Mouse (Mus musculus): ENCODE measurements around the gene Opcml. TPM values are rescaled to one million over a fixed set of nuclear protein-coding genes. Genes with fewer than 3 reads are reported as not detected.

The Opcml gene
- total and polyA plus RNA-seq, 3 experiments = 0.94 to 1.3 (median 1.2) TPM

DNA sequence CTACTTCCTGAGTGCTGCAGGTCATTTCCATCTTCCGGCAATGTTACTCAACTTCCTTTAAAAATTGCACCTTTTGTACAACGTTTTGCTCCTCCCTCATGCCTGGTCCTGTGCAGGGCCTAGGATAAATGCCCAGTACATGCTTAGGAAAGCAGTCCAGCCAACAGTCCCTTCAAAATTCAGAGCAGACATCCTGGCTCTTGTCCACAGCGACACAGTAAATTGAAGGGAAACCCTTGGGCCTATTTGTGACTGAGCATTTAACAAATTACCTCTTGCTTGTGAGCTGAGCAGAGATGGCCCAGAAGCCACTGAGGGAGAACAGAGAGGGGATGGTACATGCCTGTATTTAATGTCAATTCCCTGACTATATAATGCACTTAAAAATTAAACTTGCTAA is 567.4 kb downstream of the Opcml start:
- intact Hi-C loops (cut with DNase I) = no loop called here
- Histone ChIP-seq H3K36me3 (ENCODE audit: control insufficient read depth, insufficient read depth, low read length) (no peaks in the 10 kb centered on the region), H3K4me1 (ENCODE audit: control insufficient read depth, insufficient read depth, low read length) (no peaks in the 10 kb centered on the region), H3K4me3 (no peak overlapping the region), H3K79me2 (replicated peaks; ENCODE audit: control insufficient read depth, insufficient read depth, low read length) (no peaks in the 10 kb centered on the region), H3K27me3 (ENCODE audit: control insufficient read depth, insufficient read depth, low read length) (no peaks in the 10 kb centered on the region), H3K9ac (ENCODE audit: low read depth, low read length) (no peak overlapping the region), H3K27ac (no peak overlapping the region)
- no peak for TF ChIP-seq CTCF (IDR thresholded peaks at IDR 0.05)
- TF ChIP-seq POLR2A (IDR thresholded peaks at IDR 0.05; ENCODE audit: insufficient read depth, low read depth, low read length) = no peak
- TF ChIP-seq EP300 (IDR thresholded peaks at IDR 0.05; ENCODE audit: insufficient read depth, low read depth, low read length) = no peak
- WGBS = 56% methylated on average over 3 of the region's 3 CpGs
- DNase-seq = no peak

- intact Hi-C loops (cut with DNase I) = no loop called here
Measured at GRCm38 (mm10) chr9:28360691-28361090, 570.1 kb downstream of the Opcml start.

DNA sequence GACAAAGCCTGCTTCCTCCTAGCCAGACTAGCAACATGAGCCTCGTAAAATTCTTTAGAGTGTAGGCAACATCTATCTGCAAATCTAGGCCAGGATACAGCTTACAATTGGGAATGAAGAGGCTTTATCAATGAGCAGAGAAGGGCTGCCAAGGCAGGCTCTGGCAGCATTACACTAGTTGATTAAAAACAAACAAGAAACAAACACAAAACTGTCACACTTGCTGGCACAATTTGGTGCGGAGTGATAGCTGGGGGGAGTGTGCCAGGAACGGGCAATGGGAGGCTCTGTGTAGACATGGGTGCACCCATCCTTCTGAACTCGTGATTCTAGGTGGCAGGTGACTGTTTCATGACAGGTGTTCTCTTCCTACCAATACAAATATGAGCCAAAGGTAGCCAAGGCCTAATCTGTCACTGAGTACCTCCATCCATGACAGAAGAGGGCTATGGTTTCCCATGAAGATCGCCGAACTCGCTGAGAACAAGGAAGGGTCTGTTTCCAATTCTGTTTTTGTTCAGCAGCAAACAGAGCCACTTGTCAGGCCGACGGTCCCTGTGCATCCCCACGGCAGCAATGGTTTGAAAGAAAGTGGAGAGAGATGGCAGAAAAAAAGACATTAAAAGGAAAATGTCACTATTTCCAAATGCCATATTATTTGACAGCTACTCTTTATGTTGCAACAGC is 574.0 kb downstream of the Opcml start:
- H3K4me3 ChIP-seq = no peak overlapping the region
- 75% methylated on average over 10 of the region's 10 CpGs for whole genome bisulfite sequencing
- no peaks in the 10 kb centered on the region for H3K36me3 ChIP-seq (ENCODE audit: control insufficient read depth, insufficient read depth, low read length)
- TF ChIP-seq EP300 (IDR thresholded peaks at IDR 0.05; ENCODE audit: insufficient read depth, low read depth, low read length) = no peak
- TF ChIP-seq POLR2A (IDR thresholded peaks at IDR 0.05; ENCODE audit: insufficient read depth, low read depth, low read length) = no peak
- no peak for TF ChIP-seq CTCF (IDR thresholded peaks at IDR 0.05)
- H3K9ac ChIP-seq (ENCODE audit: low read depth, low read length) = no peak overlapping the region
- no peak for DNase-seq
- H3K4me1 ChIP-seq (ENCODE audit: control insufficient read depth, insufficient read depth, low read length) = no peaks in the 10 kb centered on the region
- H3K27me3 ChIP-seq (ENCODE audit: control insufficient read depth, insufficient read depth, low read length) = no peaks in the 10 kb centered on the region
- intact Hi-C loops (cut with DNase I) = no loop called here
- H3K27ac ChIP-seq = no peak overlapping the region
- no peaks in the 10 kb centered on the region for H3K79me2 ChIP-seq (replicated peaks; ENCODE audit: control insufficient read depth, insufficient read depth, low read length)

More at GRCm38 (mm10) chr9:28360691-28361090, 570.1 kb downstream of the Opcml start:
- H3K4me3 ChIP-seq = no peak overlapping the region
- 82% methylated on average over 2 of the region's 2 CpGs for WGBS
- TF ChIP-seq POLR2A (IDR thresholded peaks at IDR 0.05; ENCODE audit: insufficient read depth, low read depth, low read length) (no peak), CTCF (IDR thresholded peaks at IDR 0.05) (no peak), EP300 (IDR thresholded peaks at IDR 0.05; ENCODE audit: insufficient read depth, low read depth, low read length) (no peak)
- no peak overlapping the region for H3K9ac ChIP-seq (ENCODE audit: low read depth, low read length)
- H3K79me2 ChIP-seq (replicated peaks; ENCODE audit: control insufficient read depth, insufficient read depth, low read length) = no peaks in the 10 kb centered on the region
- no peak overlapping the region for H3K27ac ChIP-seq
- DNase-seq = no peak
- no peaks in the 10 kb centered on the region for H3K27me3 ChIP-seq (ENCODE audit: control insufficient read depth, insufficient read depth, low read length)
- no peaks in the 10 kb centered on the region for H3K36me3 ChIP-seq (ENCODE audit: control insufficient read depth, insufficient read depth, low read length)
- no peaks in the 10 kb centered on the region for H3K4me1 ChIP-seq (ENCODE audit: control insufficient read depth, insufficient read depth, low read length)

- no peaks in the 10 kb centered on the region for H3K27me3 ChIP-seq (ENCODE audit: control insufficient read depth, insufficient read depth, low read length)
- no peaks in the 10 kb centered on the region for H3K4me1 ChIP-seq (ENCODE audit: control insufficient read depth, insufficient read depth, low read length)
- TF ChIP-seq EP300 (IDR thresholded peaks at IDR 0.05; ENCODE audit: insufficient read depth, low read depth, low read length) = no peak
- TF ChIP-seq CTCF (IDR thresholded peaks at IDR 0.05) = no peak
- no peak for TF ChIP-seq POLR2A (IDR thresholded peaks at IDR 0.05; ENCODE audit: insufficient read depth, low read depth, low read length)
- no peak overlapping the region for H3K4me3 ChIP-seq
- no peaks in the 10 kb centered on the region for H3K79me2 ChIP-seq (replicated peaks; ENCODE audit: control insufficient read depth, insufficient read depth, low read length)
- no peaks in the 10 kb centered on the region for H3K36me3 ChIP-seq (ENCODE audit: control insufficient read depth, insufficient read depth, low read length)
- no peak overlapping the region for H3K9ac ChIP-seq (ENCODE audit: low read depth, low read length)
- 83% methylated on average over 2 of the region's 2 CpGs for WGBS
- no peak overlapping the region for H3K27ac ChIP-seq
- intact Hi-C loops (cut with DNase I) = no loop called here
- DNase-seq = no peak
Measured at GRCm38 (mm10) chr9:28365160-28365473, 574.5 kb downstream of the Opcml start.

GRCm38 (mm10) chr9:28386527-28387175 is 596.1 kb downstream of the Opcml start:
- intact Hi-C loops (cut with DNase I) = no loop called here
- H3K27me3 ChIP-seq (ENCODE audit: control insufficient read depth, insufficient read depth, low read length) = no peaks in the 10 kb centered on the region
- no peaks in the 10 kb centered on the region for H3K4me1 ChIP-seq (ENCODE audit: control insufficient read depth, insufficient read depth, low read length)
- no peak for TF ChIP-seq POLR2A (IDR thresholded peaks at IDR 0.05; ENCODE audit: insufficient read depth, low read depth, low read length)
- no peak for TF ChIP-seq EP300 (IDR thresholded peaks at IDR 0.05; ENCODE audit: insufficient read depth, low read depth, low read length)
- TF ChIP-seq CTCF (IDR thresholded peaks at IDR 0.05) = no peak
- H3K4me3 ChIP-seq = no peak overlapping the region
- no peaks in the 10 kb centered on the region for H3K36me3 ChIP-seq (ENCODE audit: control insufficient read depth, insufficient read depth, low read length)
- H3K9ac ChIP-seq (ENCODE audit: low read depth, low read length) = no peak overlapping the region
- WGBS = 49% methylated on average over 5 of the region's 5 CpGs
- no peak for DNase-seq
- H3K27ac ChIP-seq = no peak overlapping the region
- H3K79me2 ChIP-seq (replicated peaks; ENCODE audit: control insufficient read depth, insufficient read depth, low read length) = no peaks in the 10 kb centered on the region

DNA sequence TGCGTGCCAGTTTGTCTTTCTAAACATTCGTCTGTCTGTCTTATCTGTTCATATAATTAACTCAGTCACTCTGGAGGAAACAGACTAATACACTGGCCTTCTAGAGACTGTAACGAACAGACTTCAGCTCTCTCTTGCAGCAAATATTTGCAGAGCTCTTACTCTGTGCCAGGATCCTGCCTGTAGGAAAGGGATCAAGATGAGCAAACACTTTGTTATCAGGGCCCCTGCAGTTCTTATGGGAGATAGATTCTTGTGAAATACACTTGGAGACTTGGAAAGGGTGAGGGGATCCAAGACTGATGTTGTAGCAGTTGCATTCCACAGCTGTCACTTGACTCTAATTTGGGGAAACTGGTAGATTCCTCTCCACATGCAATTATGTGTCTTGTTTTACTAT is 604.6 kb downstream of the Opcml start:
- H3K27ac ChIP-seq = no peak overlapping the region
- no peaks in the 10 kb centered on the region for H3K79me2 ChIP-seq (replicated peaks; ENCODE audit: control insufficient read depth, insufficient read depth, low read length)
- intact Hi-C loops (cut with DNase I) = no loop called here
- TF ChIP-seq CTCF (IDR thresholded peaks at IDR 0.05) (no peak), POLR2A (IDR thresholded peaks at IDR 0.05; ENCODE audit: insufficient read depth, low read depth, low read length) (no peak), EP300 (IDR thresholded peaks at IDR 0.05; ENCODE audit: insufficient read depth, low read depth, low read length) (no peak)
- no peaks in the 10 kb centered on the region for H3K4me1 ChIP-seq (ENCODE audit: control insufficient read depth, insufficient read depth, low read length)
- H3K9ac ChIP-seq (ENCODE audit: low read depth, low read length) = no peak overlapping the region
- 16% methylated on average over 3 of the region's 3 CpGs for WGBS
- H3K4me3 ChIP-seq = no peak overlapping the region
- DNase-seq = no peak
- no peaks in the 10 kb centered on the region for H3K27me3 ChIP-seq (ENCODE audit: control insufficient read depth, insufficient read depth, low read length)
- no peaks in the 10 kb centered on the region for H3K36me3 ChIP-seq (ENCODE audit: control insufficient read depth, insufficient read depth, low read length)
